Mouse (Mus musculus) bone marrow macrophage, adult 2 months (primary cell): Measurements from ENCODE around the gene Etl4.

Experiments used
- CTCF ChIP-seq: IDR thresholded peaks from 2 replicates; pipeline ENCODE4 v1.5.1; 2012; ENCODE audit warnings: low read depth, mild to moderate bottlenecking, low read length, moderate library complexity
- POLR2A ChIP-seq: IDR thresholded peaks from 2 replicates; pipeline ENCODE4 v1.6.1; 2012; ENCODE audit warnings: mild to moderate bottlenecking, low read depth, low read length, borderline replicate concordance

GRCm38 (mm10) chr2:20516270-20516865, 606.8 kb downstream of the Etl4 start:
- TF ChIP-seq POLR2A (no peak), CTCF (no peak)
